Mouse (Mus musculus) liver, embryonic 11.5 days (tissue): ENCODE data around the gene Bmp10. TPM values are rescaled to one million over a fixed set of nuclear protein-coding genes. Genes with fewer than 3 reads are reported as not detected.
A peak's percentile ranks its signal among the peaks of the same experiment; 100 is the strongest.
"Not testable (repeated sequence)": the region's sequence is repeated elsewhere in the genome, so short reads cannot be mapped to it uniquely, and the experiment has no call there.

Source experiments
- ATAC-seq: fragments of 200-750 bp; cut with Nextera tagmentation; replicated peaks from 2 replicates; pipeline ENCODE4 v1.8.0; 2017; ENCODE audit warnings: moderate number of reproducible peaks, mild to moderate bottlenecking, moderate TSS enrichment, moderate library complexity; ENCODE audit not compliant: low FRiP score
- DNase-seq: peaks from one replicate; pipeline ENCODE4 v3.0.0-alpha.2; 2017; ENCODE audit warnings: low spot score
- H3K27ac ChIP-seq: fragments of 300-500 bp; sonication (generic); 2 replicates; pipeline ENCODE4 v1.5.1; 2014; ENCODE audit warnings: mild to moderate bottlenecking, low read depth, low read length, control low read depth
- H3K27me3 ChIP-seq: fragments of 300-500 bp; sonication (generic); replicated peaks from 2 replicates; pipeline ENCODE4 v1.6.1; 2014; ENCODE audit warnings: low read length, mixed read lengths; ENCODE audit not compliant: control insufficient read depth, insufficient read depth
- H3K36me3 ChIP-seq: fragments of 300-500 bp; sonication (generic); 2 replicates; pipeline ENCODE4 v1.6.1; 2014; ENCODE audit warnings: mild to moderate bottlenecking, low read length, moderate library complexity, mixed read lengths; ENCODE audit not compliant: control insufficient read depth, insufficient read depth
- H3K4me1 ChIP-seq: fragments of 300-500 bp; sonication (generic); replicated peaks from 2 replicates; pipeline ENCODE4 v1.6.1; 2014; ENCODE audit warnings: low read length, mixed read lengths; ENCODE audit not compliant: control insufficient read depth, insufficient read depth
- H3K4me2 ChIP-seq: fragments of 300-500 bp; sonication (generic); 2 replicates; pipeline ENCODE4 v1.6.1; 2014; ENCODE audit warnings: mild to moderate bottlenecking, control low read depth, moderate library complexity
- H3K4me3 ChIP-seq: fragments of 300-500 bp; sonication (generic); 2 replicates; pipeline ENCODE4 v1.5.1; 2014; ENCODE audit warnings: low read depth, low read length, control low read depth
- H3K9ac ChIP-seq: fragments of 300-500 bp; sonication (generic); 2 replicates; pipeline ENCODE4 v1.6.1; 2014; ENCODE audit warnings: low read depth, low read length, control low read depth
- H3K9me3 ChIP-seq: fragments of 300-500 bp; sonication (generic); 2 replicates; pipeline ENCODE4 v1.6.1; 2016; ENCODE audit warnings: low read length, inconsistent platforms, mixed read lengths; ENCODE audit not compliant: control insufficient read depth
- WGBS: fragments of 180-500 bp; shearing (Covaris S2); extraction: QIAGEN DNeasy Blood & Tissue Kit; methylation state at CpG from one replicate; pipeline ENCODE4 v1.1.7; 2014; 5-methylcytosine and 5-hydroxymethylcytosine counted together
- polyA plus RNA-seq: library from polyadenylated mRNA; unstranded; fragments of >200 nt; fragmentation: Nextera tagmentation; extraction: Ambion mirVana; gene quantifications from 2 replicates; pipeline ENCODE4 v1.2.1, GENCODE M21; 2014

Gene Bmp10
- polyA plus RNA-seq, 1 experiment from 2014 or later = 0.75 TPM

DNA sequence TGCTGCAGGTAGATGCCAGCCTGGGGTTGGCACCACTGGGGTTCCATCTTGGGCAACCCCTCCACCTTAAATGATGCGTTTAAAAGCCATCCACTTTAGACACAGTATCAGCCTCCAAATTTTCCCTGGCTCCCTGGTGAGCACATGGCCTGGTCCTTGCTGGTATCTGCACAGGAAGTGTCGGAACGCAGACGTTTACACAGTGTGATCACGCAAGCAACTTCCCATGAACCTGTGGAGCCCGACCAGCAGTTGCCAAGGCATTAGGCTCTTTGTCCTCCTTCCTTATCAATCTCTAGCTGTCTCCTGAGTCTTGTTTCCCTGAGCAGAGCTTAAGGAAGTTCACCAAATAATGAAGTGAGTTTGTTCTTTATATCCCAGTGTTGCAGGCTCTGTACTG, 26.7 kb downstream of the Bmp10 start:
- no peak for ATAC-seq
- WGBS = 53% methylated on average over 6 of the region's 6 CpGs

DNA sequence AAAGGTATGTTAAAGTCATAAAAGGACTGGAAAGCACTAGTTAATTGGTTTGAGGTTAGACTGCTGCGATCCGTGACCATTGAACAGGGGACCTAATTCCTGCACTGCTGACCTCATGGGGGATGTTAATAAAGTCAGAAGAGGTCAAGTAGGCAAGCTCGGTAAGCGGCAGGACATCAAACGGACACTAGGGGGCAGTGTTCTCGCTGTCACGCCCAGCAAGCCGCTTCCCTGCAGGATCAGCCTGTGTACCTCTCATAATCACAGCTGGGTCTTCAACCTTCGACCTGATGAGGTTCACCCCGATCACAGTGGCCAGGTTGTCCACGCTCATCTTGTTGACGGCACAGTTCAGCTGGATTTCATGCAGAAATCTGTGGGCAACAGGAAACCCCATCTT, 37.4 kb downstream of the Bmp10 start:
- Histone ChIP-seq H3K27me3 (no peaks in the 10 kb centered on the region), H3K4me2 (no peak overlapping the region), H3K4me1 (no peaks in the 10 kb centered on the region), H3K4me3 (no peak overlapping the region), H3K9me3 (no peaks in the 10 kb centered on the region), H3K36me3 (no peaks in the 10 kb centered on the region), H3K27ac (no peak overlapping the region), H3K9ac (no peak overlapping the region)
- 26% methylated on average over 12 of the region's 12 CpGs for WGBS
- ATAC-seq (no peak), DNase-seq (peak; percentile 64)

More for the DNA sequence above, 26.7 kb downstream of the Bmp10 start:
- H3K4me1 ChIP-seq = no peaks in the 10 kb centered on the region
- H3K4me2 ChIP-seq = no peak overlapping the region
- no peak for DNase-seq
- H3K9ac ChIP-seq = no peak overlapping the region
- H3K36me3 ChIP-seq = no peaks in the 10 kb centered on the region
- no peaks in the 10 kb centered on the region for H3K9me3 ChIP-seq
- no peak overlapping the region for H3K4me3 ChIP-seq
- no peaks in the 10 kb centered on the region for H3K27me3 ChIP-seq
- no peak overlapping the region for H3K27ac ChIP-seq

- Histone ChIP-seq H3K4me1 (no peaks in the 10 kb centered on the region), H3K9ac (no peak overlapping the region), H3K4me3 (no peak overlapping the region), H3K27ac (no peak overlapping the region), H3K9me3 (no peaks in the 10 kb centered on the region), H3K4me2 (no peak overlapping the region), H3K36me3 (no peaks in the 10 kb centered on the region), H3K27me3 (no peaks in the 10 kb centered on the region)
- DNase-seq (no peak), ATAC-seq (no peak)
- 94% methylated on average over 1 of the region's 1 CpGs for whole genome bisulfite sequencing
Measured at GRCm38 (mm10) chr6:87467373-87467772, 38.6 kb downstream of the Bmp10 start.

- Histone ChIP-seq H3K4me3 (no peak overlapping the region), H3K4me1 (no peaks in the 10 kb centered on the region), H3K27ac (no peak overlapping the region), H3K27me3 (no peaks in the 10 kb centered on the region), H3K4me2 (no peak overlapping the region), H3K9me3 (no peaks in the 10 kb centered on the region), H3K36me3 (no peaks in the 10 kb centered on the region), H3K9ac (no peak overlapping the region)
- WGBS = 85% methylated on average over 10 of the region's 10 CpGs
- DNase-seq = no peak
- ATAC-seq = no peak
Measured at GRCm38 (mm10) chr6:87468372-87468771, 39.6 kb downstream of the Bmp10 start.

DNA sequence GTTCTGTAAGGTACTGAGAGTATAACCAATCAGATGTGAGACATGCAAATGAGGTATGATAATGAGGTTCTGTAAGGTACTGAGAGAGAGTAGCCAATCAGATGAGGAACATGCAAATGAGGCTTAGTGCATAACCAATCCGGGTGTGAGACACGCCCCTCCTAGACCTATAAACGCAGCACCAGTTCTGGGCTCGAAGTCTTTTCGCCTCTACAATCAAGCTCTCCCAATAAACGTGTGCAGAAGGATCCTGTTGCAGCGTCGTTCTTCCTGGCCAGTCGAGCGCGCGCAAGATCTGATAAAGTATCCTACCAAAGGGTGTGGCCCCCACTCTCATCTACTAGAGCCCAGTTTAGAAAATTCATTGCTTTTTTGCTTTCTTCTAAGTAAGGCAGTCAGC, 41.3 kb downstream of the Bmp10 start:
- not testable (repeated sequence) for H3K4me1 ChIP-seq, H3K4me2 ChIP-seq
- WGBS = 90% methylated on average over 12 of the region's 12 CpGs

DNA sequence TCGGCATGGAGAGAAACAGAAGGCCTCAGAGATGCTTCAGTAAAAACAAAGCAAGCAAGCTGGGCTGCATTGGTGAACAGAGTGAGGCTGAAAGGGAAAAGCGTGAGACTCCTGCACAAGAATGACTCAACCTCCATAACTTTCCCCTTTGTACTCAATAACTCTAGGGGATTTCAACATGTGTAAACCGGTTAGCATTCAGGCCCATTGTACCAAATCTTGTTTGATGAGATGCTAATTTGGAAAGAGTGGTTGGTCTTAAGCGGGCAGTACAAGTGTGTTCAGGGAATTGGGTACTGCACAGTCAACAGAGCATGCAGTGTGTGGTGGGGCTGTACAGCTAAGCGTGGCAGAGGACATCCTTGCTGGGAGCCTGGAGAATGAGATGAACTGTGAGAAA, 46.4 kb downstream of the Bmp10 start:
- Histone ChIP-seq H3K4me2 (no peak overlapping the region), H3K36me3 (no peaks in the 10 kb centered on the region), H3K27me3 (no peaks in the 10 kb centered on the region), H3K4me3 (no peak overlapping the region), H3K9ac (no peak overlapping the region), H3K4me1 (no peaks in the 10 kb centered on the region; the same call in 1 of the 2 replicates), H3K9me3 (no peaks in the 10 kb centered on the region), H3K27ac (no peak overlapping the region)
- 88% methylated on average over 5 of the region's 5 CpGs for WGBS
- DNase-seq (no peak), ATAC-seq (no peak)

More for the DNA sequence above, 41.3 kb downstream of the Bmp10 start:
- H3K27ac ChIP-seq, H3K27me3 ChIP-seq, H3K4me3 ChIP-seq, H3K36me3 ChIP-seq, H3K9ac ChIP-seq, DNase-seq, H3K9me3 ChIP-seq, ATAC-seq: not testable (repeated sequence)

GRCm38 (mm10) chr6:87478847-87479246, 50.1 kb downstream of the Bmp10 start:
- ATAC-seq (no peak), DNase-seq (no peak)
- H3K9ac ChIP-seq = no peak overlapping the region
- no peak overlapping the region for H3K27ac ChIP-seq
- H3K4me1 ChIP-seq = no peaks in the 10 kb centered on the region; the same call in 1 of the 2 replicates
- no peak overlapping the region for H3K4me2 ChIP-seq
- H3K36me3 ChIP-seq = no peaks in the 10 kb centered on the region
- no peaks in the 10 kb centered on the region for H3K27me3 ChIP-seq
- no peak overlapping the region for H3K4me3 ChIP-seq
- H3K9me3 ChIP-seq = no peaks in the 10 kb centered on the region
- WGBS = 55% methylated on average over 4 of the region's 4 CpGs

DNA sequence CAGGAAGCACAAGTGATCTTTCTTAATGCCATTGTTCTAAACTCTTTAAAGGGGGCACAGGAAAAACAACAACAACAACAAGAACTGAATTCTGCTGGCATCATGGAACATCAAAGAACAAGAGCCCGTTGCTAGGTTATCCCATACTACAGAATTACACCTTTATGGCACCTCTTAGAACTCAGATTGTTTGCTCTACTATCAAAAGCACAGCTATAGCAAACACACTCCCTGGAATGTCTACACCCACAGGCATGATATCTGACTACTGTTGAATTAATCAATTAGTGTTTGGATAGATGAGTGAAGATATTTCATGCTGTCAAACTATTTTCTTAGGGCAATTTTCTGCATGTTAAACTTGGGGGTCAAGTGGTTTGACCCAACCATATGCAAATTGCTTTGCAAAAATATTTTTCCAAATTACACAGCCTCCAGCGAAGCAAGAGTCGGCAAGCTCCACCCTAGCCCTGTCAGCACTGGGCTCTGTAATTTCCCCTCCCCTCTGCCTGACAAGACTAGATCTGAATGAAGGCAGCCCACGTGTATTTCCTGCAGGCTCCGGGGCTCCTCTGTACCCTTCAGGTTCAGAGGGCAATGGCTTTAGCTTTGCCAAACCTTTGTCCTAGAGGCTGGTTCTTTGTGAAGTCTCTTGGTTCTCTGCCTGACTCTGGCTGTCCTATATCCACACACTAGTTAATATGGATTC, 50.7 kb downstream of the Bmp10 start:
- WGBS = 50% methylated on average over 5 of the region's 5 CpGs
- Histone ChIP-seq H3K4me3 (no peak overlapping the region), H3K9ac (no peak overlapping the region), H3K4me2 (no peak overlapping the region), H3K27me3 (no peaks in the 10 kb centered on the region), H3K27ac (no peak overlapping the region), H3K36me3 (no peaks in the 10 kb centered on the region), H3K9me3 (no peaks in the 10 kb centered on the region), H3K4me1 (no peaks in the 10 kb centered on the region; the same call in 1 of the 2 replicates)
- DNase-seq = no peak
- no peak for ATAC-seq

DNA sequence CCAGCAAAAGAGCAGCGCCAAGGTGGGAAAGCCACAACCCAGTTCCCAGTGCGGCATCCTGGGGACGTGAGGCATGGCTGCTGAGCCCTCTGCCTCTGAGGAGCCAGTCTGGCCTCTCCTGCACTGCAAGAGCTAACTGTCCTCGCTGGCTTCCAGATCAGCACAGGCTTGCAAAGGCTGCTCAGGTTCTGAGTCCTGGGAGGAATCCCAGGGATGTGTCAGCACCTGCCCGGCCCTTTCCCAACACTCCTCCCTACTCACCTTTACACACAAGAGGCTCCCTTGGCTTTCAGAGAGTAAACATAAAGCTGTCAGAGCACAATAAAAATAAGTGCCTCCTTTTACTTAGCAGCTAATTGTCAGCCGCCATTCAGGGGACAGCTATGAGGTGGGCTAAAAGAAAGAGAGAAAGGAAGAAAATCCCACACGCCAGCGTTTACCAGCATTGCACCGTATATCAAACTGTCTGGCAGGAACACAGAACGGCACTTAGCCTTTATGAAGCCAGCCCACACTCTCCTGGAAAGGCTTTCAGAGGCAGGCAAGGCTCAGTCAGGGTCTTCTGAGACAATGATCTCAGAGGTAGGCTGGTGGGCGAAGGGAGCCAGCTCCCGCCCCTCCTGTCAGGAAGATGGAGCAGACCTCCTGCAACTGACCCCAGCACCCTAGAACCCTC, 54.6 kb downstream of the Bmp10 start:
- 66% methylated on average over 12 of the region's 12 CpGs for WGBS
- H3K36me3 ChIP-seq = no peaks in the 10 kb centered on the region
- no peaks in the 10 kb centered on the region; the same call in 1 of the 2 replicates for H3K4me1 ChIP-seq
- H3K9me3 ChIP-seq = no peaks in the 10 kb centered on the region
- no peak overlapping the region for H3K4me2 ChIP-seq
- ATAC-seq = no peak
- no peak overlapping the region for H3K4me3 ChIP-seq
- DNase-seq = no peak
- H3K27me3 ChIP-seq = no peaks in the 10 kb centered on the region
- H3K9ac ChIP-seq = no peak overlapping the region
- H3K27ac ChIP-seq = no peak overlapping the region
